Mouse (Mus musculus) spleen, postnatal 0 days (tissue): ENCODE measurements around the gene Gm3453. TPM values are rescaled to one million over a fixed set of nuclear protein-coding genes. Genes with fewer than 3 reads are reported as not detected.

Source experiments
- polyA plus RNA-seq: library from polyadenylated mRNA; unstranded; fragments of >200 nt; fragmentation: Nextera tagmentation; extraction: Ambion mirVana; gene quantifications from 2 replicates; pipeline ENCODE4 v1.2.1, GENCODE M21; 2015

Gene Gm3453
- polyA plus RNA-seq, result not detected in 2 replicates

GRCm38 (mm10) chr14:5979037-5979436 lies at the start of gene Gm3453:
TSS of gene Gm3453 (minus strand) at chr14:5979137.

GRCm38 (mm10) chr14:5961635-5962034 lies 17.3 kb downstream of the Gm3453 start, which contains the start of gene Gm3248:
TSS of gene Gm3248 (minus strand) at chr14:5961745.

Other genes with a start within 250 kb of the Gm3453 start
- gene Gm3373, start 237.6 kb downstream of the Gm3453 start, polyA plus RNA-seq, result 0.08 TPM in 1 of 2 replicates, not detected in the other
- gene Gm3383, start 171.2 kb downstream of the Gm3453 start, polyA plus RNA-seq, result 0.18 TPM in 1 of 2 replicates, not detected in the other
- gene Gm3424, start 148.8 kb downstream of the Gm3453 start, polyA plus RNA-seq, result not detected in 2 replicates
- 0.06 and 0.08 TPM in 2 replicates for gene Gm8237, start 98.8 kb downstream of the Gm3453 start, polyA plus RNA-seq
- gene Gm3248, start 17.4 kb downstream of the Gm3453 start, polyA plus RNA-seq, result 0.18 and 0.23 TPM in 2 replicates
- not detected in 2 replicates for gene Gm6337, start 79.1 kb upstream of the Gm3453 start, polyA plus RNA-seq
- gene Gm8206, start 114.8 kb upstream of the Gm3453 start, polyA plus RNA-seq, result not detected in 2 replicates
- gene Gm3468, start 129.5 kb upstream of the Gm3453 start, polyA plus RNA-seq, result 0.23 and 0.47 TPM in 2 replicates
- gene Gm3476, start 146.7 kb upstream of the Gm3453 start, polyA plus RNA-seq, result not detected in 2 replicates
- gene Gm21560, start 240.2 kb upstream of the Gm3453 start, polyA plus RNA-seq, result not detected in 2 replicates